Mouse (Mus musculus): Measurements from ENCODE around the gene Srrm2.

Srrm2 gene

DNA sequence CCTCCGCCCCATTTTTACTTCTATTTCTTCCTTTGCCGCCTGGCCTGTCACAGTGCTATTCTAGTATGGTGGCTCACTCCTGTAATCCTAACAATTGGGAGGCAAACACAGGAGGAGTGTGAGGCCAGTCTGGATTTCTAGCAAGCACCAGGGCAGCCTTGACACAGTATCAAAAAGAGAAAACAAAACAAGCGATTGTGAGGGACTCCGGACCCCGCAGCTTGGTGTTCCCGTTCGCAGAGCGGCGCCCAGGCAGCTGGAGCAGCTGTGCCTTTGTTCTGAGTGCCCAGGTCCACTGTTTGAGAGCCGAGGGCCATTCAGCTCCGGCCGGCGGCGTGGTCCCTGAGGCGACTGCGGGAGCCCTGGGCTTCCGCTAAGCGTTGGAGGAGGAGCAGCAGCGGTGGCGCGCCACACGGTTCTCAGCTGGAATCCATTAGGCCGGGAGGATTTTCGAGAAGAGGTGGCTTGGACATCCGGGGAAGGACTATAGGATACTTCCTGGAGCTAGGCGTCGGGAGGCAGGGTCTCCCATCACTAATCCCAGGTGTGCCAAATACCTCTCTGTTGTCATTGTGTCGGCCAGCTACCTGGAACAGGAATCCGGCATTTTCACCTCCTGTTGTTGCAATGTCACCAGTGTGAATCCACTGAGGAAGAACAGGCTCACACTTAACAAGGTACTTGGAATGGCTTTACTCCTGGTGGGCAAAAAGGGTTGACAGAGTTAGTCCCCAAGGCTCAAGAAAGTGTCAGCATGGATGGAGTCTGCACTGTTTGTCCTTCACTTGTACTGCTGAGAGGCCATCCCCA is at the start of gene Srrm2:
Gene Srrm2 (plus strand): TSS at position 264 of the 810 bp plus-strand sequence.
- peak; percentile 51 to 53 for DNase-seq

DNA sequence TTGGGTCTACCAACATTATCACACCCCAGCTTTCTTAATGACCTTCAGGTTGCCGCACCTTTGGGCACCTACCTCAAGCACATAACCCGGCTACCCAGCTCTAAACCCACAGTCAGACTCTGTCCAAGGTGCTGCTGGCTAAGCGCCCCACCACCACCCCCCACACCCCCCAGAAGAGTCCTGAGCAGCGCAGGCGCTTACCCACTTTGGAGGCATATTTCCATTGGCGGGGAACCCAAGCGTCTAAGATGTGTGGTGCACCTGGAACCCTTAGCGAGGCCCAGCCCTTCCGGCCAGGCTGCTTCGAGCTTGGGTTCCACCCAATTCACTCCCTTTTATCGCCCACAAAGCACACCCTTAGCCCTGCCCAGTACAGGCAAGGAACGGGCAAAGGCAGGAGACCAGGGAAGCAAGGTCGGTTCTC is 49.7 kb upstream of the Srrm2 start, which contains the start of gene Paqr4:
Gene Paqr4 (minus strand): TSS at position 270 of the 424 bp plus-strand sequence.
- DNase-seq, result peak in 1 of 2 experiments; percentile 30

DNA sequence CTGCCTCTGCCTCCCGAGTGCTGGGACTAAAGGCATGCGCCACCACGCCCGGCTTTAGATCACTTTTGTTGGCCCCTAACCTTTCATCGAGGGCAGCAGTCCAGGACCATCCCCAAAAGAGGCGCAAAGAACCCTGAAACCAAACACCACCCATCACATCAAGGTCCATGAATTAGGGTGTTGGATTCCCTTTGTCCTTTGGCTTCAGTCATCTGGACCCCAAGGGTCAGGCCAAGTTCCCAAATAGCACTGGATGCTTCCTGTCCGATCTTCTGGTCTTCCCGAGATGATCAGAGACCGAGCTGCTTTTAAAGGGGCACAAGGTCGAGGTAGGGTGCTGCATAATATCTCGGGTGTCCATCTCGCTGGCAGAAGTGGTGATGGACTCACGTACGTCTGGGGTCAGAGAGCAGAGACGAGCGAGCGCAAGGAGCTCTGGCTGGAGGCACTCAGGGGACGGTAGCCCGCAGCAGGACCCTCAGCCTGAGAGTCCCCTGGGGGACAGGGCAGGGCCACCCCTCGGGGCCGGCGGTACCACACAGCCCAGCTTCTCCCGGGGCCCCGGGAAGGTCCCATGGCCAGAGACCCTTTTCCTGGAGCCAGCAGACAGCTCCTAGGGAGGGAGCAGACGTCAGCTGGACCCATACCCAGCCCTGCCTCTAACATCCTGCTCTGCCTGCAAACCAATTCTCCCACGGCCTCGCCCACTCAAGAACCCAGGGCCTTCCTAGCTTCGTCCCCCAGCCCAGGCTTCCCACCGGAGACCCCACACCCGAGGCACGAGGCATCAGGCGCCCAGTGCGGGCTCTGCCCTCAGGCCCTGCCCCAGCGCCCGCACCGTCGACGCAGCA is 48.7 kb upstream of the Srrm2 start:
- DNase-seq, result no peak

DNA sequence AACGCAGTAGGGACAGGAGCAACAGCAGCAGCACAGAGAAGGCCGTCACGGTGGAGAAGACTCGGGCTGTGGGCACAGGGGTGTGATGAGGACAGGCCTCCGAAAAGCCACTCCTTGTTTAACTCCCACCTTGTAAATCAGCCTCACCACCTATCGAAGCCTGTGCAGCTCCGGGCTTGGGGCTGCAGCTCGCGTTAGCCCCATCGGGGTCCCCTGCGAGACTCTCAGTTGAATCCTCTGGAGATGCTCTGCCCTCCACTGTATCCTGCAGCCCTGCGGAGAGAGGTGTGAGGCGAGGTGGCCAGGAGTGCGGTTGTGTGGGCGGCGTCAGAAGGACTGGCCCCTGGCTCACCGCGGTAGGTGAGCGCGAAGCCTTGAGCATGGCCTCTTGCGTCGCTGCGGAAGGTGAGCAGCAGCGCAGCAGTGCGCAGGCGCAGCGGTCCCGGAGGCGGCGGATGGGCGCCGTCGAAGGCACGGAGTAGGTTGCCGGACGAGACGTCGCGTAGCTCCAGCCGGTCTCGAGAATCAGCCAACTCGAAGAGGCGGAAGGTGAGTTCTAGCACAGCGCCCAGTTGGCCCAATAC is 48.0 kb upstream of the Srrm2 start:
- peak; percentile 40 to 57 for DNase-seq

DNA sequence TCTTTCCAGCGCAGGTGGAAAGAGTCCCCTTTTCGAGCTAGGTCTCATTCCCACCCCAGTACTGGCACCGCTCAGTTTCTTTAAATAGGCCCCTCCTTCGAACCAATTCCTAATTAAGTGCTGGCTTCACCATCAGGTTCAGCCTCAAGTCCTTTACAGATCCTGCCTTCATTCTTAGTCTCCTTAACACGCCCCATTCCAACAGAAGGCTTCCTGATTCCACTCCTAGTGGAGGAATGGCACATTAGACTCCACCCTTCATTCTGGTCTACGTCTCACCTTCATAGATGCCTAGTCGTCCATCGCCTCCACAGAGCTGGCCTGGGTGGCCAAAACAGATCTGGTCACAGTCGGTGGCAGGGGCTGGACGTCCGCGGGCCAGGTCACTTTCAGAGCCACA is 47.4 kb upstream of the Srrm2 start:
- no peak for DNase-seq

DNA sequence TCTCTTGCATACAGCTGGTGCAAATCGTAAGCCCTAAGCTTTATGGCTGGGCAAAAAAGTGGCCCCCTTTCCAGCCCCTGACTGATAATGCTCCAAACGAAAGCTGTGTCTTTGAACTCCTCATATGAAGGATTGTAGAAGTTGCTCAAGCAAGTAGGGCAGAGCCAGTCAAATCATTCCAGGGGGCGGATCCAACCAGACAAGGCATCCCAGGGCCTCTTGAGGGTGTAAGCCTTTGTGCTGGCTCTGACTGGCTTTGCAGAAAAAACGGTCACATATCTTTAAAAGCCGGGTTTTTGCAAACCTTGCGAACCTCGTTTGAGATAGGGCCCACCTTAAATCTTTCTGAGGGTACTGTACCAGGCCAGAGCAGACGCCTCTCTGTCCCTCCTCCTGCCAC is 46.3 kb upstream of the Srrm2 start:
- DNase-seq, result no peak

DNA sequence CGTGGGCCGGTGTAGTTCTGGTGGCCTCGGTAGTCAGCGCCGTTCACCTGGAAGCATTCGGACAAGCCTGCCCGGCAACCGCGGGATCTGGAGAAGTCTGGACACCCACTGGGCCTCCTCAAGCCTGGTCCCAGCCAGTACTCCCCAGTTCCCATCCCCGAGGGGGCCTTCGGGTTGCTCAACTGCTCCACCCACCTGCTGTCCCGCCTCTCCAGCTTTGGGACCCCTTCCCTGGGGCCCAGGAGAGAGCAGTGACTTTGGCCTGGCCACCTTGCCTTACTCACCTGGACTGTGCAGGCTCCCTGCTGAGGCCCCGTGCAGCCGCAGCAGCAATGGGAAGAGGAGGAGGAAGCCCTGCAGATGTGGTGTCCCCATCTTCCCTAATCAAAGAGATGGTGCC is 45.7 kb upstream of the Srrm2 start:
- peak in 1 of 2 experiments; percentile 20 for DNase-seq

DNA sequence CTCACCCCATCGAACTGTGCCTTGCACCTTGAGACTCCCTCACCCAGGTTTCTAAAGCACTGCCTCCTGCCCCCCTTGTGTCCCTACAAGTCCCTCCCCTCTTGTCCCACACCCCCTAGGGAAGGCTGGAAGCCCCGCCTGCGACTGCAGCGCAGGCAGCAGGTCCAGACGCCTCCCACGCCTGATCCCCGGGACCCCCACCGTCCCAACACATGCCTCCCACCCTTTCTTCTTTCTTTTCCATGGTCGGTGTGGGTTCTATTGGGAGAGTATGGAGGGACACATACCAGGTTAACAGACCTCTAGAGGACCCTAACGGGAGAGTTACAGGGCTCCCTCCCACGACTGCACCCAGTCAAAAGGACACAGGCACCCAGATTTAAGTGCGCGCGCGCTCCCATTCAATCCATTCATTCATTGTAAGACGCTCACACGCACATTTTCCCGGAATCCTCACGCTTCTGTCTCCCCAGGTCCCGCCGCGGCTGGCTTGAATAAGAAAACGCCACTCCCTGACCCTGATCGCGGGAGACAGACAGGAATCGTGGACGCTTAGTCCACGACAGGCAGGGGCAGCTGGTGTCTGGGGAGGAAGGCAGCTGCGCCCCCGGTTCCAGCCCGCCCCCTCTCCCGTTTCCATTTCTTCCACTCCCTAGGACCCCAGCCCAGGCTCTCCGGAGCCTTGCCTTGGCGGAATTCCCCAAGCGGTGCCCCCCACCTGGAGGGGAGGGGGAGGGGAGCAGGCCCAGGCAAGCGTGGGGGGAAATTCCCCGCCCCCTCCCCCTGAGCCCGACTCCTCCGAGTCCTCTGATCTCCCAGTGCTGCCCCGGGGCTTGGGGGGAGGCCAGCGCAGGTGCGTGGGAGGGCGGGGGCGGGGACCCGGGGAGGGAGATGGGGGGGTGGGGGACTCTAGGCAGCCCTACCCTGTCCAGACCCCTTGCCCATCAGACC is 44.8 kb upstream of the Srrm2 start, which contains the start of gene Kremen2:
Gene Kremen2 (minus strand): TSS at position 533 of the 951 bp plus-strand sequence.
- peak; percentile 44 to 63 for DNase-seq

DNA sequence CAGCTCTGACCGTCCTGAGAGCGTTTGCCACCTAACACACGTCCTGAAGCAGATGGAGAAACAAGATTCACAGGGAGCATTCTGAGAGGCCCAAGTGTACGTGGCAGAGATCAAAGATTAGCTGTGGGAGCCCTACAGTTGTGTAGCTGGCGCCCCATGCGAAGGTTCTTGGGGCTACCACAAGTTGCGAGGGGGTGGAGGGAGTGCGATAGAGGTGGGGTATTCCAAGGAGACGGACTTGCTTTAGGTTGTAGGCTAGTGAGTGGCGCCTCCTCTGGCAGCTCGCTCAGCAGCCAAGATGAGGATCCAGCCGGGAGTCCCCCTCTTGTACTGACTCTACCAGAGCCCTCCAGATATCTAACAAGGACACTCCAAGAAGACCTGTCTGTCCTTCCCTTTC is 44.0 kb upstream of the Srrm2 start:
- DNase-seq, result peak; percentile 21 to 41

DNA sequence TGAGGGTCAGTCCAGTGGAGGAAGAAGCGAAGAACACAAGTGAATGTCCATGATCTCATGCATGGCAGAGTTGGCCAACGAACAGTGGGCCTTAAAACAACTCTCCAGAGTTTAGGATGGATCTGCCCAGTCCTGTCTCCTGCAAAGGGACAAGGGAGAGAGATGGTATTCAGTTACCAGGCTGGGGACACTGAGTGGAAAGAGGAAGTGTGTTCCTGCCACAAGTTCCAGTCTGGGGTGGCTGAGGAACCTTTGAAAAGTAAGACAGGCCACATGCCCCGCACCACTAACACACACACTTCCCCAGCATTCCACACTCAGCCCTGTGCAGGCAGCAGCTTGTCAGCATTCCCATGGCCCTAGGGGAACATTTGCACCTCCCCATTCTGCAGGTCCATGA is 43.6 kb upstream of the Srrm2 start:
- no peak for DNase-seq

DNA sequence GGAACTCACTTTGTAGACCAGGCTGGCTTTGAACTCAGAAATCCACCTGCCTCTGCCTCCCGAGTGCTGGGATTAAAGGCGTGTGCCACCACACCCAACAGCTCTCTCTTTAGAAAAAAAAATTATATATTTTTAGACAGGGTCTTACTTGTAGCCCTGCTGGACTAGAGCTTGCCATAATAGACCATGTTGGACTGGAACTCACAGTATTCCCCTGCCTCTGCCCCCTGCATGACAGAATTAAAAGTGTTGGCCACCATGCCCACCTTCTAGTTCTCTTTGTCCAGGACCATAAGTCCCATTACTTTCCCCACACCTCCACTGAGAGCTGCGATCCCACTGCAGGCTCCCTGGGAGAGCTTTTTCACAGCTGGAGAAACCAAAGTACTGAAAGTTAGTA is 42.9 kb upstream of the Srrm2 start:
- no peak for DNase-seq

DNA sequence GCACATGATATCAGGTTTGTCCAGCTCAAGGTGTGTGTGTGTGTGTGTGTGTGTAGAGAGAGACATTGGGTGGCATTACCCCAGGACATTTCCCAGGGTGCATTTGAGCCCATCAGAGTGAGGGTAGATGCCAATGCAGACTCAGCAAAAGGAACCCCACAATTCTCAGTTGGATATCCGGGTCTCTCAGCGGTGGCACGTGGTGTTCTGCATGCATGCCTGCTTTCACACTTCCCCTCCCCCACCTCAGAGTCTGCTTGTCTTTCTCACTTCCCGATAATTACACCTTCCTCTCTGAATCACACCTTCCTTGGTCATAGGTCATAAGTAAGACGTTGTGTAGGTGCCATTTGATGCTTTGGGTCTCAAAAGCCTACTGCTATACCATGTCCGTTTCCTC is 42.3 kb upstream of the Srrm2 start:
- DNase-seq, result no peak

DNA sequence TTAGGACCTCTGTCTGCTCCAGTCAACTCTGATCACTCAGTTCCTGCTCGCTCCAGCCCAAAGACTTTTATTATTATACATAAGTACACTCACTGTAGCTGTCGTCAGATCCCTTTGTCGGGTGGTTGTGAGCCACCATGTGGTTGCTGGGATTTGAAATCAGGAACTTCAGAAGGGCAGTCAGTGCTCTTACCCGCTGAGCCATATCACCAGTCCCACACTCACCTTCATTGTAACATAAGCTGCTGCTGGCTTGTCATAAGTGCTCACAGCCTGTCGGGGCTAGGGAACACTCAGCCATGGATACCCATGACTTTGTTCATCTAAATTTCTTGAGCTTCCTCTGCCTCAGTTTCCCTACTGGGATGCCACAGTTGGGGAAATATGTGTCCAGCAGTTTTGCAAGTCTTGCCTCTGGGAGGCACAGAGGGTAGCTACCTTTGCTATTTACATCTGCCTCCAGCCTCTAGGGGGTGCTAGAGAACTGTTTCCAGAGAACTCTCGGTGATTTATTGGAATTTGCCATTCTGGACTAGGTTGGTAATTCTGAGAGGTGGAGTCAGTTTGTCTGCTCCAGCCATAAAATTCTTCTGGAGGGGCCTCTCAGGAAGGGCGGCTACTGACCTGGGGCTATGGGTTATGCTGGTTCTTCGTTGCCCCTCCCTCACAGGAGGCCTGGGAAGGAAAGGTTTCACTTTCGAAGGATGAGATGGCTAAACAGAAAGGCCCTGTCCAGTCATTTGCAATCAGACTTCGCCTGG is 41.5 kb upstream of the Srrm2 start:
- DNase-seq, result peak; percentile 35 to 53

DNA sequence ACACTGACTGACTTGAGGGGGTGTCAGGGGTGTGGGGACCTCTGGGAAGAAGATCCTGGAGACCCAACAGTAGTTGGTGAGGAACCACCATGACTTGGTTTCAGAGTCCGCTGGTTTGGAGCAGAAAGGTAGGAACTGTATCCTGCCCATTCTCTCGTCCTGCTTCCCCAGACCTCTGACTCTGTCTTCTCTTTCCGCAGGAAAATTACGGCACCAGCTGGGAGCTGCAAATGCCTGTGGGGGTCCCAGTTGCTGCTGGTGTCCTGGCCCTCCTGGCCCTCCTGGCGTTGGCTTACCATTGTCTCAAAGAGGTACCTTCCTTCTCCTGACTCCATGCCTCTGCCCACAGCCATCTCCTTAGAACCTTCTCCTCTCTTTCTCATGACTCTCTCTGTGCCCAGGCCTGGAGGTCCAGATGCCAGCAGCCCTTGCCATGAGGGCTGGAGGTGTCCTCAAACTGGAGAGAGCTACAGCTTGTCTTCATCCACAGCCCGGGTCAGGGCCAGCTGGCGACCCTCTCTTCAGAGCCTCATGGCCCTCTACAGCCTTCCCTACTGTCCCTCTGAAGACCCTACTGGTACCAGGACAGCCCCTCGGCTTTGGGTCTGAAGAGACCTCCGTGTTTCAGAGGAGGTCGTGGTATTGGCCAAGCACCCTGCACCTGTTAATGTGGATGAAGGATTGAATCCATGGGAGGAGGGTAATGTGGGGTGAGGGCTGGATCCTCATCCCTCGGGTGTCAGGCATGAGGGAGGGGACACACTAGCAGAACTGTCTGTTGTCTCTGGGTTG is 40.7 kb upstream of the Srrm2 start:
- DNase-seq, result no peak

DNA sequence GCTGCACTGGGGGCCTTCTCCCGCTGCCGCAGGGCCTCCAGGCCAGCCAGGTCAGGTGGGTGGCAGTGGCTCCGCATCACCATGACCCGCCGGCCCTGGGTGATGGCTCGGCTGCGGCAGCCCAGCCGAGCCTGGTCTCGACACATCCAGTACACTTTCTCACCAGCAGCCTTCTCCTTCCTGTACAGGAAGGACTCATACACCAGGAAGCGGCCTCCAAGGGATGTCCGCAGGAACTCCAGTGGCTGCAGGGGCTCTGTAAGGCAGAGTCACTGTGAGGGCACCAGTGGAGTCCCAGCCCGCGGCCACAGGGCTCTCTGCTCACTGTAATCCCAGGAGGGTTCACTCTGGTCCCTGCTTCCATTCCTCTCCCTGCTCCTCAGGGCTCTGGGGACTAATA is 34.6 kb upstream of the Srrm2 start:
- no peak for DNase-seq

DNA sequence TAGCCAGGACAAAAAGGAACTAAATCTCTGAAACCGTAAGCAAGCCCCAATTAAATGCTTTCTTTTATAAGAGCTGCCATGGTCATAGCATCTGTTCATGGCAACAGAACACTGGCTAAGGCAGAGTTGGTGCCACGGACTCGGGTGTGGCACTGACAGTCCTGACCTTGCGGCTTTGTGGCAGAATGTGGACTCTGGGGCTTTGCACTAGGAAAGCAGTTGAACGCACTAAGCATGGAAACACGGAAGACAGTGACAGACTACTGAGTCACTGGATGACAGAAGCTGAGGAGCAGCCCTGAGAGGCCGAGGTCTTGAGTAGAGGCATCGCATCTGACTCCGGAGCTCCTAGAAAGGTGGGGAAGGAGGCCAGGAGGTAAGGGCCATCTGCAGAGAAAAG is 32.8 kb upstream of the Srrm2 start:
- DNase-seq, result no peak

DNA sequence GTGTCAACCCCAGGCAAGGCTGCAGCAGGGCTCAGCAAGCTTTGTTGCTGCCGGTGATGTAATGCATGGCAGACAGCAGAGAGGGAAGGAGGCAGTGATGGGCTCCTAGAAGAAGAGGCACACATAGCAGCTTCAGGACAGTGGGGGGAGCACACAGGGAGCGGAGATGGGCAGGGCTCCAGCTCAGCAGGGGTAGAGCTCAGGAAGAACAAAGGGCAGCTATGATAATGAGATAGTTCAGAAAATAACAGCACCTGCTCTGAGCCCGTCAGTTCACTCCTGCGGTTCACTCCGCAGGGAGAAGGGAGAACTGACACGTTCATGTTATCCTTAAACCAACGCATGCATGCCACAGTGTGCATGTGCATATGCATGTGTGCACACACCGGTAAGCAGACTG is 31.5 kb upstream of the Srrm2 start:
- no peak for DNase-seq

DNA sequence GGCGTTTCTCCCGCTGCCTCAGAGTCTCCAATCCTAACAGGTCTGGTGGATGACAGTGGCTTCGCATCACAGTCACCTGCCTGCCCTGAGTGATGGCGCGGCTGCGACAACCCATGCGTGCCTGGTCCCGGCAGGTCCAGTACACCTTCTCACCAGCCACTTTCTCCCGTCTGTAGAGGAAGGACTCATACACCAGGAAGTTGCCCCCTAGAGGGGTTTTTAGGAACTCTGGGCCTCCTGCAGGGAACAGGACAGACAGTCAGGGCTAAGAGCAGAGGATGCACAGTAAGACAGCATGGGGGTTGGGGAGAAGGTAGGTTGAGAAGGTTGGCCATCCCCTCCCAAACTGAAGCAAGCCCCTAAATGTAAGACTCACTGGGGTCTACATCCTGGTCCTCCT is 30.1 kb upstream of the Srrm2 start:
- DNase-seq, result no peak

DNA sequence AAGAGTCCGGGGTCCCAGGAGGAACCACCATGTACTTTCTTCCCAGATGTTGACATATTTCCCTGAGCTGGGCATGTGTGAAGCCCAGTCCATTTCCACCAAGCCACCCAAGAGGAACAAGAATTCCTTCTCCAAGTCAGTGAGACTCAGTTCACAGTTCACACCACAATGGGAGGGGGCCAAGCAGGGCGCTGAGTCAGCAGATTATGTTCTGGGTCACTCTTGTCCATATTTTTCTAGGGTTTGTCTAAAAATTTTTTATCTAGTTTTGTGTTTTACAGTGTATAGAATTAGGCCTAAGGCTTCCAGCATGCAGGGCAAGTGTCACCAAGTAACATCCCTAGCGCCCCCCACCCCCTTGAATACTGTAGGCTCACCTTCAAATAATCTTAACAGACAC is 29.2 kb upstream of the Srrm2 start:
- DNase-seq, result no peak

DNA sequence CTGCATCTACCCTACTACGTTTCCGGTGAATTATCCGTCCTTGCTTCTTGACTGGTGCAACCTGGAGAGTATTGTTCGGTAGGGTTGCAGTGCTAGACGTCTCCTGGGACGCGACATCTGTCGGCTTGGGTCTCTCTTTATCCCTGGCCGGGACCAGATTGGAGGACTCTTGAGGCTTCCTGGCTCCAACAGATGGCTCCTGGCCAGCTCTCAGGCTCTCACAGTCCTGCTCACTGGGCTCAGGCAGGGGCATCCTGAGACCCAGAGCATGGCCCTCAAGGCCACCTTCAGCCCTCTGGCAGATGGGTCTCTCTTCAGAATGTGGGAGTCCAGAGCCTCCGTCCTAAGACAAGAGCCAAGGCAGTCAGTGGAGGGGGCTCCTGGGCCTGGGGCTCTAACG is 27.4 kb upstream of the Srrm2 start:
- no peak for DNase-seq

DNA sequence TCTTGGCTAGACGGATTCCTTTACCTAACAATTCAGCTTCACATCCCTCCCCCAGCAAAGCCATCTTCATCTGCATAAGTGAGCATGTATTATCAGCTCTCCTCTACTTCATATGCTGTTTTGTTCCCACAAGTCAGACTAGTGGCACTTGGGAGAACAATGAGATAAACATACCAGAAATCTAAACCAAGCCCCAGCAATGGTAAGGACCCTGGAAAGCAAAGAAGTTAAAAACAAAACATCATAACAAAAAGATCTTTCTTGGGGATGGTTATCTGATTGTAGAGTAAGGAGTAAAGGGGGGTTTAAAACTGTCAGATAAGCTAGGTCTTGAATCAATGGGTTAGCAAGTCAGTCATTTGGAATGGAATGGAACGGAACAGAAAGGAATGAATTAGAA is 19.8 kb upstream of the Srrm2 start:
- no peak for DNase-seq
